Mouse (Mus musculus): Measurements from ENCODE around the gene Fads2. TPM values are rescaled to one million over a fixed set of nuclear protein-coding genes. Genes with fewer than 3 reads are reported as not detected.

Fads2 gene
- total and polyA plus RNA-seq, 3 experiments = 55.2 to 119 TPM; not detected in 1

DNA sequence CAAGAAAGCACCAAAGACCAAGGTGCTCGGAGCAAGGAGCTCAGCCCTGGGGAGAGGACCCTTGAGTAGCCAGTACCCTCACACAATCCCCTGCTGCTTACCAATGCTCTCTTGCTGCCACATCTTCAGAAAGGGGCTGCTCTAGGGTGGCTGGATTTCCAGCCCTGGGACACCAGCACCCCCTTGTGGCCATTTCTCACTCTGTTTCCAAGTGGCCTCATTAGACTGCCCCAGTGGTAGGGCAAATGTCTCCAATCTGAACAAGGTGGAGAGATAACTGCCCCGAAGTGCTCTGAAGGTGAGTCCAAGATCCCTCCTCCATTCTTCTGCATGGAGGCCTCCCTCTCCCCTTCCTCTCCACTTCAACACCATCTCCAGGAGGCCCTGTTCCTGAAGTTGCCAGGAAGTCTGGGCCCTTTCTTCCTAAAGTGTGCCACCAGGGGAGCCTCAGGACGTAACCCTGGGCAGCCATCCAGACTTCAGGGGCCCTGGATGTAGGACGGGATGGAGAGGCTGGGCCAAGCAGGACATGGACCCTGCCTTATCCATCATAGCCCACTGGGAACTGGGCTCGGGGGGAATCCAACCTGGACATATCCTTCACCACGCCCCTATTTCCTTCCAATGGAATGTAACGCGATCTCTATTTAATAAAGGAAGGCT is 66.6 kb downstream of the Fads2 start:
- DNase-seq (ENCODE audit: low read depth, low spot score) = peak; percentile 83
- H3K4me3 ChIP-seq (ENCODE audit: control insufficient read depth in 1 of 2, insufficient read depth in 1 of 2, low read depth in 2 of 2, low read length in 2 of 2) = no peak overlapping the region
- no peaks in the 10 kb centered on the region for H3K36me3 ChIP-seq (ENCODE audit: control insufficient read depth in 1 of 2, insufficient read depth in 2 of 2, low read length in 2 of 2)
- H3K27me3 ChIP-seq (ENCODE audit: control insufficient read depth in 1 of 2, insufficient read depth in 2 of 2, low read length in 2 of 2) = peaks cover 0 to 3% of the 10 kb centered on the region in 2 experiments; a peak in 1 of 4 replicates
- TF ChIP-seq CTCF (IDR thresholded peaks at IDR 0.05 in 2 of 3, conservative IDR thresholded peaks at IDR 0.05 in 1 of 3; ENCODE audit: control insufficient read depth in 1 of 3, insufficient read depth in 1 of 3, low read depth in 2 of 3, low read length in 3 of 3, poor library complexity in 1 of 3, severe bottlenecking in 1 of 3) (peak; percentile 96 to 99 (median 98)), HCFC1 (IDR thresholded peaks at IDR 0.05; ENCODE audit: low read depth, low read length) (0 out of 2 replicates have a peak, but pooled peaks have one; percentile 26), ZNF384 (IDR thresholded peaks at IDR 0.05; ENCODE audit: low read depth, low read length) (no peak), RAD21 (IDR thresholded peaks at IDR 0.05; ENCODE audit: low read depth, low read length) (peak; percentile 98), ZC3H11A (IDR thresholded peaks at IDR 0.05; ENCODE audit: low read depth, low read length) (peak; percentile 93), SMC3 (IDR thresholded peaks at IDR 0.05; ENCODE audit: low read depth, low read length) (peak; percentile 95), NELFE (IDR thresholded peaks at IDR 0.05; ENCODE audit: low read depth, low read length) (no peak), SIN3A (IDR thresholded peaks at IDR 0.05; ENCODE audit: low read length) (0 out of 2 replicates have a peak, but pooled peaks have one; percentile 34), BHLHE40 (IDR thresholded peaks at IDR 0.05; ENCODE audit: borderline replicate concordance, low read depth, low read length) (no peak)
- H3K27ac ChIP-seq (ENCODE audit: control insufficient read depth, low read depth, low read length) = no peak overlapping the region
- no peaks in the 10 kb centered on the region for H3K79me2 ChIP-seq (ENCODE audit: control insufficient read depth, insufficient read depth, low read length, poor library complexity)
- no peaks in the 10 kb centered on the region for H3K4me1 ChIP-seq (ENCODE audit: control insufficient read depth in 1 of 2, insufficient read depth in 2 of 2, low read length in 2 of 2)
- H3K9me3 ChIP-seq (replicated peaks; ENCODE audit: insufficient read depth, low read length) = no peaks in the 10 kb centered on the region
- H3K9ac ChIP-seq (ENCODE audit: control insufficient read depth, low read depth, low read length, poor library complexity, severe bottlenecking) = no peak overlapping the region

DNA sequence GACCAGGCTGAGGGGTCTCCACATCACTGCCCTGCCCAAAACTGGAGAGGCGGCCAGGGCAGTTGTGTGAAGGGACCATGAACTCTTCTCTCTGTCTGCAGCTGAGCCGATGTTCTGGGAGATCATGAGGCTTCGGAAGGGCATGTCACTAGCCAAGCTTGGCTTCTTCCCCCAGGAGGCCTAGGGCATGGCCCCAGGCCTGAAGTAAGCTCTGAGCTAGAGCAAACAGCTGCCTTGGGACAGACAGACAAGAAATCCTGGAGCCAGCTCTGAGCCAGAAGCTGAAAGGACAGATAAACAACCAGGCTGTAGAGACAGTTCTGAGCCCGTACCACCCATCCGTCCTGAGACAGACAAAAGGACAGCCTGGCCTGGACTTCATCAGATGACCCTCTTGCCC is 67.2 kb downstream of the Fads2 start:
- no peak for DNase-seq (ENCODE audit: low read depth, low spot score)

DNA sequence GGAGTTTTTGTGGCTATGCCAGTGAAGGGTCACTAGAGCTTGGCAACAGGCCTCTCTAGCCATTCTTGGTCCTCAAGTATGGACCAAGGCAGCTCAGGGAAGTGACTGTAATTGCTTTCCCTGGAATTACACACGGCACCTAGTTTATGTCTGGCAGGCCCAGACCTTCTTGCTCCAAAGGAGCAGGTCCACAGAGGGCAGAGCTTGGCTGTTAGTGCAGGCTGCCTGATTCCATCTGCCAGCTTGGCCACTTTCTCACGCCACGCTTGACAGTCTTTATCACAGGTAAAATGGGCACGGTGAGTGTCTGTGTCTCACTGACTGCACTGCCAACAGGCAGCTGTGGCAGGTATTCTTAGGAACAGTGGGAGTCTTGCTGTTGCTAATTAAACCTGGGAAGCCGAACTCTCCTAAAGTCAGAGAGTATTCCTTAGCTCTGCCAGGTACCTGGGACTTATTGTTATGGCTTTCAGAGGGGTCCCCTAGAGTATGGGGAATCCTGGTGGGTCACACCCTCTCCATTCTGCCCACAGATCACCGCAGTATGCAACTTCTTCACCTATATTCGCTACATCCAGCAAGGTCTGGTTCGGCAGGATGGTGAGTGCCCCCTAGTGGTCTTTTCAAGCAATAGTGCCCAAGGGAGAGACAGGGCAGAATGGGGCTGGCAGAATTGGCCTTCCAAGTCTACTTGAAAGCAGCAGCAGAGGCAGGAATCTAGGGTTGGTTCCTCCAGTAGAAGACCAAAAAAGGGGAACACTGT is 68.2 kb downstream of the Fads2 start:
- Histone ChIP-seq H3K27ac (ENCODE audit: control insufficient read depth, low read depth, low read length) (no peak overlapping the region), H3K27me3 (ENCODE audit: control insufficient read depth in 1 of 2, insufficient read depth in 2 of 2, low read length in 2 of 2) (no peaks in the 10 kb centered on the region), H3K9me3 (replicated peaks; ENCODE audit: insufficient read depth, low read length) (no peaks in the 10 kb centered on the region), H3K36me3 (ENCODE audit: control insufficient read depth in 1 of 2, insufficient read depth in 2 of 2, low read length in 2 of 2) (no peaks in the 10 kb centered on the region), H3K4me3 (ENCODE audit: control insufficient read depth in 1 of 2, insufficient read depth in 1 of 2, low read depth in 2 of 2, low read length in 2 of 2) (no peak overlapping the region), H3K4me1 (ENCODE audit: control insufficient read depth in 1 of 2, insufficient read depth in 2 of 2, low read length in 2 of 2) (no peaks in the 10 kb centered on the region), H3K79me2 (ENCODE audit: control insufficient read depth, insufficient read depth, low read length, poor library complexity) (no peaks in the 10 kb centered on the region), H3K9ac (ENCODE audit: control insufficient read depth, low read depth, low read length, poor library complexity, severe bottlenecking) (no peak overlapping the region)
- peak; percentile 90 to 95 (median 92) for TF ChIP-seq CTCF (IDR thresholded peaks at IDR 0.05 in 2 of 3, conservative IDR thresholded peaks at IDR 0.05 in 1 of 3; ENCODE audit: control insufficient read depth in 1 of 3, insufficient read depth in 1 of 3, low read depth in 2 of 3, low read length in 3 of 3, poor library complexity in 1 of 3, severe bottlenecking in 1 of 3)
- peak; percentile 72 for TF ChIP-seq RAD21 (IDR thresholded peaks at IDR 0.05; ENCODE audit: low read depth, low read length)
- TF ChIP-seq USF2 (IDR thresholded peaks at IDR 0.05; ENCODE audit: borderline replicate concordance in 1 of 2, insufficient read depth in 1 of 2, low read depth in 1 of 2, low read length in 2 of 2) = no peak
- TF ChIP-seq TAL1 (IDR thresholded peaks at IDR 0.05; ENCODE audit: low read length) = no peak
- TF ChIP-seq UBTF (IDR thresholded peaks at IDR 0.05; ENCODE audit: borderline replicate concordance, insufficient read depth, low read depth, low read length) = no peak
- peak; percentile 80 for TF ChIP-seq ZC3H11A (IDR thresholded peaks at IDR 0.05; ENCODE audit: low read depth, low read length)
- no peak for TF ChIP-seq HCFC1 (IDR thresholded peaks at IDR 0.05; ENCODE audit: low read depth, low read length)
- no peak for TF ChIP-seq POLR2AphosphoS2 (IDR thresholded peaks at IDR 0.05; ENCODE audit: low read length)
- TF ChIP-seq MAX (IDR thresholded peaks at IDR 0.05; ENCODE audit: low read length) = no peak
- no peak for TF ChIP-seq SIN3A (IDR thresholded peaks at IDR 0.05; ENCODE audit: low read length)
- TF ChIP-seq ZNF384 (IDR thresholded peaks at IDR 0.05; ENCODE audit: low read depth, low read length) = no peak
- peak; percentile 95 for TF ChIP-seq SMC3 (IDR thresholded peaks at IDR 0.05; ENCODE audit: low read depth, low read length)
- DNase-seq (ENCODE audit: low read depth, low spot score) = peak; percentile 76

More for the DNA sequence above, 67.2 kb downstream of the Fads2 start:
- TF ChIP-seq CHD2 (IDR thresholded peaks at IDR 0.05; ENCODE audit: low read length) (no peak), E2F4 (IDR thresholded peaks at IDR 0.05; ENCODE audit: borderline replicate concordance, low read depth, low read length) (no peak), CHD1 (IDR thresholded peaks at IDR 0.05; ENCODE audit: low read depth, low read length) (no peak), BHLHE40 (IDR thresholded peaks at IDR 0.05; ENCODE audit: borderline replicate concordance, low read depth, low read length) (no peak), POLR2AphosphoS2 (IDR thresholded peaks at IDR 0.05; ENCODE audit: low read length) (no peak), ZKSCAN1 (IDR thresholded peaks at IDR 0.05; ENCODE audit: low read depth, low read length) (no peak), SIN3A (IDR thresholded peaks at IDR 0.05; ENCODE audit: low read length) (no peak), MYB (IDR thresholded peaks at IDR 0.05; ENCODE audit: low read depth, low read length) (no peak), GATA1 (IDR thresholded peaks at IDR 0.05; ENCODE audit: low read depth, low read length) (no peak)
- Histone ChIP-seq H3K79me2 (ENCODE audit: control insufficient read depth, insufficient read depth, low read length, poor library complexity) (no peaks in the 10 kb centered on the region), H3K27me3 (ENCODE audit: control insufficient read depth in 1 of 2, insufficient read depth in 2 of 2, low read length in 2 of 2) (no peaks in the 10 kb centered on the region), H3K9me3 (replicated peaks; ENCODE audit: insufficient read depth, low read length) (no peaks in the 10 kb centered on the region), H3K4me1 (ENCODE audit: control insufficient read depth in 1 of 2, insufficient read depth in 2 of 2, low read length in 2 of 2) (no peaks in the 10 kb centered on the region), H3K27ac (ENCODE audit: control insufficient read depth, low read depth, low read length) (no peak overlapping the region), H3K4me3 (ENCODE audit: control insufficient read depth in 1 of 2, insufficient read depth in 1 of 2, low read depth in 2 of 2, low read length in 2 of 2) (no peak overlapping the region), H3K9ac (ENCODE audit: control insufficient read depth, low read depth, low read length, poor library complexity, severe bottlenecking) (no peak overlapping the region), H3K36me3 (ENCODE audit: control insufficient read depth in 1 of 2, insufficient read depth in 2 of 2, low read length in 2 of 2) (no peaks in the 10 kb centered on the region)
